Mouse (Mus musculus) small intestine, adult 2 months (tissue): Measurements from ENCODE around the gene Csrp3. TPM values are rescaled to one million over a fixed set of nuclear protein-coding genes. Genes with fewer than 3 reads are reported as not detected.

Experiments used
- H3K27ac ChIP-seq: fragments of 200-500 bp; 2 replicates; pipeline ENCODE4 v1.5.1; 2012; ENCODE audit warnings: low read depth, low read length, control low read depth, inconsistent platforms; ENCODE audit not compliant: insufficient read depth
- H3K27me3 ChIP-seq: fragments of 200-500 bp; 2 replicates; pipeline ENCODE4 v1.6.1; 2012; ENCODE audit warnings: mild to moderate bottlenecking, moderate library complexity, low read length, inconsistent platforms; ENCODE audit not compliant: control insufficient read depth, insufficient read depth
- H3K36me3 ChIP-seq: fragments of 200-500 bp; 2 replicates; pipeline ENCODE4 v1.6.1; 2012; ENCODE audit warnings: mild to moderate bottlenecking, low read length, control low read depth, inconsistent platforms; ENCODE audit not compliant: control insufficient read depth, insufficient read depth
- H3K4me1 ChIP-seq: fragments of 200-500 bp; 2 replicates; pipeline ENCODE4 v1.6.1; 2012; ENCODE audit warnings: low read length, inconsistent platforms, mixed read lengths; ENCODE audit not compliant: control insufficient read depth, insufficient read depth, insufficient read length
- H3K4me3 ChIP-seq: fragments of 200-500 bp; 2 replicates; pipeline ENCODE4 v1.5.1; 2012; ENCODE audit warnings: low read depth, mild to moderate bottlenecking, control low read depth, inconsistent platforms, low read length, moderate library complexity
- CTCF ChIP-seq: fragments of 200-500 bp; IDR thresholded peaks from 2 replicates; pipeline ENCODE4 v1.5.1; 2012; ENCODE audit warnings: low read depth, mild to moderate bottlenecking, control low read depth, inconsistent platforms, low read length, moderate library complexity, mixed read lengths; ENCODE audit not compliant: insufficient replicate concordance, insufficient read length; ENCODE audit errors: extremely low read depth
- POLR2A ChIP-seq: fragments of 200-500 bp; IDR thresholded peaks from 2 replicates; pipeline ENCODE4 v1.6.1; 2012; ENCODE audit warnings: low read depth, mild to moderate bottlenecking, control low read depth, inconsistent platforms, low read length, moderate library complexity
- WGBS: fragments of 180-500 bp; shearing (Covaris S2); methylation state at CpG from one replicate; pipeline ENCODE4 v1.1.7; 2018; 5-methylcytosine and 5-hydroxymethylcytosine counted together
- polyA plus RNA-seq: library from polyadenylated mRNA; depleted of rRNA; stranded (reverse); fragments of >200 nt; gene quantifications from 2 replicates; pipeline ENCODE4 v1.2.3, GENCODE M21; 2012

The Csrp3 gene
- polyA plus RNA-seq, 1 experiment = not detected

- H3K36me3 ChIP-seq = peaks cover 39% of the 10 kb centered on the region
- H3K4me1 ChIP-seq = peaks cover 11% of the 10 kb centered on the region; the same call in 1 of the 2 replicates
- TF ChIP-seq POLR2A = no peak
- H3K4me3 ChIP-seq = no peak overlapping the region
- peak overlapping the region; percentile 59; the same call in 1 of the 2 replicates for H3K27ac ChIP-seq
- no peaks in the 10 kb centered on the region for H3K27me3 ChIP-seq
Measured at GRCm38 (mm10) chr7:48812358-48812757, 35.5 kb downstream of the Csrp3 start.

GRCm38 (mm10) chr7:48810652-48811051, 37.2 kb downstream of the Csrp3 start:
- WGBS = 77% methylated on average over 1 of the region's 1 CpGs
- Histone ChIP-seq H3K27me3 (no peaks in the 10 kb centered on the region), H3K27ac (no peak overlapping the region), H3K36me3 (peaks cover 46% of the 10 kb centered on the region), H3K4me3 (no peak overlapping the region), H3K4me1 (peaks cover 9% of the 10 kb centered on the region; the same call in 1 of the 2 replicates)
- TF ChIP-seq POLR2A = no peak
- TF ChIP-seq CTCF = no peak

DNA sequence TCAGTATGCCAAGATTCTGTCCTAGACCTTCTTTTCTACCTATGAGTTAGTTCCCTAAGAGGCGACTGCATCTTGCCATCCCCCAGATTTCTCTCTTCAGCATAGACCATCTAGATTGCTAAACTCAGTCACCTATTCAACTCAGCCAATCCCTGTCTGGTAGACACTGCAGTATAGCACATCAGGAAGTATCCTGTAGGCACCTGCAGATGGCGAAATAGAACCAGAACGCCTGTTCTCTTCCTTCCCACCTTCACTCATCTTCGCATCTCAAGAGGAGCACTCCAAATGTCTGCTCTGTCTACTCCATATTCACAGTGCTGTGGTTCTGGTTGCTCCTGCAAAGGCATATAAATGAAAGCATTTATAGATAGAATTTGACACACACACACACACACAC, 41.2 kb downstream of the Csrp3 start:
- no peaks in the 10 kb centered on the region for H3K27me3 ChIP-seq
- TF ChIP-seq POLR2A (no peak), CTCF (no peak)
- peaks cover 1% of the 10 kb centered on the region; the same call in 1 of the 2 replicates for H3K4me1 ChIP-seq
- H3K27ac ChIP-seq = no peak overlapping the region
- 83% methylated on average over 4 of the region's 4 CpGs for WGBS
- peaks cover 60% of the 10 kb centered on the region for H3K36me3 ChIP-seq
- H3K4me3 ChIP-seq = no peak overlapping the region

DNA sequence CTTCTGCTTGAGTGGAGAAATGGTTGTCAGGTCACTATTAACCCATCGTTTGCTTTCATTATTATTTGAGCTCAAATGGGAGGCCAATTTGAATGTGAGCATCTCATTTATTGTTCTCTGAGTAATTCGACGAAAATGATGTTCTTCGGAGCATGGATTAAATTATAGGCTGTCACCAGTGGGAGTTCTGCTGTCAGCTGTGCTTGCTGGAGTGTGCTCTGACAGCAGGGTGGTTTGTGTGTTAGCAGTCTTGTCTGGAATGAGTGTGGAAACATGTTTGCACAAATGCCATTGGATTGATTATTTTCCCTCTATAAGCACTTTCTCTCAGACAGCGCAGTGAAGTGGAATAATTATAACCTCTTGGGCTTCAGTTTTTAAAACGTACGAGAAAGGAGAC, 44.5 kb downstream of the Csrp3 start:
- TF ChIP-seq CTCF = no peak
- TF ChIP-seq POLR2A = no peak
- H3K36me3 ChIP-seq = peaks cover 54% of the 10 kb centered on the region
- H3K4me3 ChIP-seq = no peak overlapping the region
- H3K27me3 ChIP-seq = no peaks in the 10 kb centered on the region
- 89% methylated on average over 7 of the region's 7 CpGs for WGBS
- peaks cover 5% of the 10 kb centered on the region; the same call in 1 of the 2 replicates for H3K4me1 ChIP-seq
- no peak overlapping the region for H3K27ac ChIP-seq

GRCm38 (mm10) chr7:48795130-48795529, 52.7 kb downstream of the Csrp3 start:
- no peak for TF ChIP-seq CTCF
- TF ChIP-seq POLR2A = no peak
- Histone ChIP-seq H3K4me1 (peaks cover 9% of the 10 kb centered on the region; the same call in 1 of the 2 replicates), H3K36me3 (peaks cover 26% of the 10 kb centered on the region), H3K4me3 (no peak overlapping the region), H3K27ac (no peak overlapping the region), H3K27me3 (no peaks in the 10 kb centered on the region)
- 68% methylated on average over 3 of the region's 3 CpGs for whole genome bisulfite sequencing

DNA sequence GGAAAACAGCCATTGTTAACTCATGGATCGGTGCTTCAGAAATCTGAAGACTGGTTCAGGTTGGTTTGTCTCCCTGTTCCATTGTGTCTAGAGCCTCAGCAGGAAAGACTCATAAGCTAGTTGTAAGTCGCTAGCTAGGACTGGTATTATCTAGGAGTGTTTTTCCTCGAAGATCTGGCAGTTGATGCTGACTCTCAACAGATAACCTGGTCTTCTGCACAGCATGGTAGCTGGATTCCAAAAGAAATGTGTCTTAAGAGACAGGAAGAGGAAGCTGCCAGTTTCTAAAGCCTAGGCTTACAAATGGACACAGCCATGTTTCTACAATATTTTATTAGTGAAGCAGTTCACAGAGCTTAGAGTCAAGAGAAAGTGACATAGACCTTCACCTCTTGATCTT, 56.4 kb downstream of the Csrp3 start:
- TF ChIP-seq POLR2A (no peak), CTCF (no peak)
- no peak overlapping the region for H3K27ac ChIP-seq
- 70% methylated on average over 3 of the region's 3 CpGs for WGBS
- H3K27me3 ChIP-seq = no peaks in the 10 kb centered on the region
- H3K4me1 ChIP-seq = peaks cover 7% of the 10 kb centered on the region; the same call in 1 of the 2 replicates
- no peak overlapping the region for H3K4me3 ChIP-seq
- H3K36me3 ChIP-seq = peaks cover 13% of the 10 kb centered on the region

GRCm38 (mm10) chr7:48790117-48790516, 57.7 kb downstream of the Csrp3 start:
- no peak overlapping the region for H3K4me3 ChIP-seq
- H3K27me3 ChIP-seq = no peaks in the 10 kb centered on the region
- H3K36me3 ChIP-seq = peaks cover 6% of the 10 kb centered on the region
- H3K4me1 ChIP-seq = peaks cover 7% of the 10 kb centered on the region; the same call in 1 of the 2 replicates
- TF ChIP-seq POLR2A = no peak
- no peak for TF ChIP-seq CTCF
- WGBS = 33% methylated on average over 4 of the region's 4 CpGs
- peak overlapping the region; percentile 60; the same call in 1 of the 2 replicates for H3K27ac ChIP-seq
